ENCODE assay signal across 20 mouse cellular contexts in genomic region chr13:62955997-62956396, GRCm38 (mm10). TPM values are rescaled to one million over a fixed set of nuclear protein-coding genes. Genes with fewer than 3 reads are reported as not detected.
A peak's percentile ranks its signal among the peaks of the same experiment; 100 is the strongest.
DNase-seq lines count a peak whose midpoint lies in the region; ATAC-seq and TF ChIP-seq lines count a peak whose summit lies in the region.
"Had no signal": no experiment of that assay in that cellular context is flagged by ENCODE, and none has a peak within 500 bp of the region (broad histone marks: within the 10 kb centered on the region; RNA-seq: fewer than 3 reads in every experiment).

No protein-coding gene starts in this region.

- H3K9me3 ChIP-seq in heart, embryonic 10.5 days = no peaks in the 10 kb centered on the region
- no peaks in the 10 kb centered on the region for H3K9me3 ChIP-seq in heart, embryonic 16.5 days (replicated peaks; ENCODE audit: control insufficient read depth, low read length)
- H3K9me3 ChIP-seq: forebrain, embryonic 10.5 days; heart, embryonic 13.5 days; hindbrain, embryonic 10.5 days; intestine, embryonic 15.5 days had no signal

- H3K27ac ChIP-seq in heart, embryonic 10.5 days = no peak overlapping the region
- no peak overlapping the region for H3K27ac ChIP-seq in heart, embryonic 16.5 days (ENCODE audit: low read length)
- no peak overlapping the region for H3K27ac ChIP-seq in left cerebral cortex, adult 2 months
- H3K27ac ChIP-seq: forebrain, embryonic 10.5 days; gastrocnemius, adult 2 months; heart, embryonic 13.5 days; hindbrain, embryonic 10.5 days; hindbrain, embryonic 14.5 days; intestine, embryonic 15.5 days had no signal

- ATAC-seq in heart, embryonic 16.5 days (replicated peaks; ENCODE audit: extremely low read depth, insufficient read depth, low FRiP score) = peak; percentile 49
- ATAC-seq: forebrain, embryonic 14.5 days; intestine, embryonic 15.5 days had no signal

- peak; percentile 51 to 65 for DNase-seq in heart, adult 18-20 months
- no peak for DNase-seq in heart, embryonic 10.5 days (ENCODE audit: low spot score)
- no peak for DNase-seq in heart, postnatal 36 days
- peak; percentile 40 for DNase-seq in fibroblast of lung, adult 2 months (ENCODE audit: low read depth)
- no peak for DNase-seq in thymus, postnatal 25 days
- DNase-seq in left cerebral cortex, adult 2 months (ENCODE audit: extremely low spot score in 1 of 2, low spot score in 2 of 2) = no peak
- DNase-seq: adrenal gland, adult 8-10 months; adrenal gland, postnatal 36 days; cerebellum, adult 2 months; cerebellum, postnatal 10 days; gastrocnemius, adult 2 months; gastrocnemius, postnatal 25 days; kidney, adult 18-20 months had no signal

- H3K4me1 ChIP-seq in heart, embryonic 10.5 days = no peaks in the 10 kb centered on the region
- H3K4me1 ChIP-seq in heart, embryonic 16.5 days (ENCODE audit: control insufficient read depth, insufficient read depth, low read length) = 0 out of 2 replicates have a peak, but pooled peaks cover 4% of the 10 kb centered on the region
- H3K4me1 ChIP-seq: forebrain, embryonic 10.5 days; hindbrain, embryonic 10.5 days; intestine, embryonic 15.5 days had no signal

- no peaks in the 10 kb centered on the region for H3K27me3 ChIP-seq in heart, embryonic 10.5 days (ENCODE audit: insufficient read depth, poor library complexity, severe bottlenecking)
- no peaks in the 10 kb centered on the region for H3K27me3 ChIP-seq in heart, embryonic 16.5 days (ENCODE audit: control insufficient read depth, insufficient read depth, low read length)
- H3K27me3 ChIP-seq: heart, embryonic 13.5 days; intestine, embryonic 15.5 days had no signal

- H3K36me3 ChIP-seq in heart, embryonic 10.5 days = no peaks in the 10 kb centered on the region
- H3K36me3 ChIP-seq in heart, embryonic 16.5 days (ENCODE audit: control insufficient read depth, insufficient read depth) = no peaks in the 10 kb centered on the region
- H3K36me3 ChIP-seq: forebrain, embryonic 10.5 days; heart, embryonic 13.5 days; hindbrain, embryonic 10.5 days; intestine, embryonic 15.5 days had no signal

- no peak overlapping the region for H3K4me3 ChIP-seq in heart, embryonic 10.5 days
- H3K4me3 ChIP-seq in heart, embryonic 16.5 days (ENCODE audit: low read length) = no peak overlapping the region
- no peak overlapping the region for H3K4me3 ChIP-seq in left cerebral cortex, adult 2 months
- H3K4me3 ChIP-seq: forebrain, embryonic 10.5 days; gastrocnemius, adult 2 months; heart, embryonic 13.5 days; hindbrain, embryonic 10.5 days; intestine, embryonic 15.5 days had no signal

- no peak for TF ChIP-seq CTCF in left cerebral cortex, adult 2 months (IDR thresholded peaks at IDR 0.05)

- WGBS in heart, embryonic 10.5 days = 76% methylated on average over 6 of the region's 6 CpGs
- WGBS in heart, embryonic 16.5 days = 53% methylated on average over 6 of the region's 6 CpGs

- no peak overlapping the region for H3K9ac ChIP-seq in heart, embryonic 16.5 days (ENCODE audit: low read length)
- H3K9ac ChIP-seq: heart, embryonic 13.5 days; hindbrain, embryonic 14.5 days; intestine, embryonic 15.5 days had no signal

- intact Hi-C loops in heart, postnatal 36 days (cut with DNase I) = no loop called here
- intact Hi-C loops in left cerebral cortex, adult 2 months (cut with DNase I) = no loop called here

- no peak overlapping the region for H3K4me2 ChIP-seq in heart, embryonic 16.5 days (ENCODE audit: low read depth, low read length)
- H3K4me2 ChIP-seq: heart, embryonic 13.5 days; hindbrain, embryonic 14.5 days; intestine, embryonic 15.5 days had no signal

RNA-seq across cellular contexts. Expression of gene 2010111I01Rik, which starts 8.7 kb away (rescaled TPM):
- total RNA-seq in heart, adult 18-20 months (2021) = 10 to 100 TPM; 82.0 to 84.9 TPM
- 46.2 and 52.6 TPM in 2 replicates for polyA plus RNA-seq in heart, embryonic 10.5 days (2016; fragmentation: Nextera tagmentation; extraction: Ambion mirVana)
- 69.8 and 71.1 TPM in 2 replicates for polyA plus RNA-seq in heart, embryonic 16.5 days (2015; fragmentation: Nextera tagmentation; extraction: Ambion mirVana)
- total RNA-seq in heart, postnatal 36 days (2021) = 10 to 100 TPM; 87.8 to 90.0 TPM
- total RNA-seq in left cerebral cortex, adult 2 months (2021) = 100 to 1,000 TPM; 122 to 140 TPM

Comparison
In these comparisons a context has a peak if more than half of its experiments do, and no peak if none do; other contexts are left out.
1. DNase-seq: peak in heart, adult 18-20 months (2 of 2) and fibroblast of lung, adult 2 months (single experiment); none in heart, embryonic 10.5 days (single experiment), heart, postnatal 36 days (0 of 2), thymus, postnatal 25 days (single experiment) and left cerebral cortex, adult 2 months (0 of 2).